Mouse (Mus musculus) fat pad, adult 2 months (tissue): ENCODE results near the gene Fbxl5.

ENCODE experiments used
- DNase-seq: peaks from one replicate; pipeline ENCODE4 v3.0.0-alpha.2; 2011; ENCODE audit warnings: low read depth, low spot score; ENCODE audit errors: extremely low read depth

Gene Fbxl5

DNA sequence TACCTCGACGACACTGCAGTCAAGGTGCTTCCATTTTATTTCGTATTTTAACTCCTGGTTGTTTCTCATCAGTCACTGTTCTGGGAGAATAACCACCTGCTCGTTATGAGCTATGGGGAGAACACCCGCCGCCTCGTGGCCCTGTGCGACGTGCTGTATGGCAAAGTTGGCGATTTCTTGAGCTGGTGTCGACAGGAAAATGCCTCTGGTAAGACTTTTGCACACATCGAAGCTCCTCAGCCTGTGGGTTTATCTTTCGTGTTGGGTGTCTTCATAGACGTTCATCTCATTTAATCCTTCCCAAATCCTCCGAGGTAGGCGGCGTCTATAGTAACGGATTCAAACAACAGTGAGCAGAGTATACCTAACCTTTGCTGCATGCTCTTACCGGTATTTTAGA is at the start of gene Fbxl5:
Gene Fbxl5, minus strand, starts transcription at position 101 of the 400 bp plus-strand sequence.
- DNase-seq, result no peak

- DNase-seq, result no peak
These were observed 47.5 kb upstream of the Fbxl5 start for GRCm38 (mm10) chr5:43868711-43869600.

GRCm38 (mm10) chr5:43868253-43868652 is 46.8 kb upstream of the Fbxl5 start, which contains the start of gene Cd38:
Gene Cd38 (plus strand): TSS chr5:43868553.
- no peak for DNase-seq

DNA sequence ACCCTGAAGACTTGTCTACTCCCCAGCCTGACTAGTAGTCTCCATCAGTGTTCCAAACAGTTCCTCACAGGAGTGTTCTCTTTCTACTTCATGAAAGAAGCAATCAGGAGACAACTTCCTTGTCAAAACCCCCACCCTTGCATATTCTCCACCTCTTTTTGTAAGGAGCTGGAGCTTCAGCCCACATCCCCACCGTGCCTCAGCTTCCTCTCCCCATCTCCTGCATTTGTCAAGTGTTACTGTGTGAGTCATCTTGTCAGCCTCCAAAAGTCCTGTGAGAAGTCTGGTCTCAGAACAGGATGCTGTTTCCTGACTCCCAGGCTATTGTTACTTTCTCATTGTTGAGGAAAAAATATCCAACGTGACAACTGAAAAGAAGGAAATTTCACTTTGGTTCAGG is 43.9 kb upstream of the Fbxl5 start:
- DNase-seq, result no peak

- DNase-seq, result no peak
These were observed 42.2 kb upstream of the Fbxl5 start for GRCm38 (mm10) chr5:43863642-43864041.

GRCm38 (mm10) chr5:43860670-43861431 is 39.4 kb upstream of the Fbxl5 start:
- no peak for DNase-seq

DNA sequence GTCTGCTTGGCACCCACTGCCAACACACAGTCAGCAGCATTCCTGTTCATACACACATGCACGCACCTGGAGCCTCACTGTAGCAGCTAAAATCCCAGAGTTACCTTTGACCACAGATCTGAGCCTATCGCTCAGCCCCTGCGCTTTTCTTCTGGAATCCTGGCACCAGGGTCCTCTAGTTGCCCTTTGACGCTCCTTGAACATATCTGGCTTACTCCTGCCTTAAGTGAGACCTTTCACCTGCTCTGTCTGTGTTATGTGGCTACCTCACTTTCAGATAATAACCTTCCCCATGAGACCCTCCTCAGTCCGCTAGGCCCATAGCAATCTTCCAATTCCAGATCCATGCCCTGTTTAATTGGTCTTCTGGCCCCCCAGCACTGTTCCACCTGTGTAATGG is 38.7 kb upstream of the Fbxl5 start:
- no peak for DNase-seq

GRCm38 (mm10) chr5:43859663-43860062 is 38.2 kb upstream of the Fbxl5 start:
- DNase-seq, result no peak

DNA sequence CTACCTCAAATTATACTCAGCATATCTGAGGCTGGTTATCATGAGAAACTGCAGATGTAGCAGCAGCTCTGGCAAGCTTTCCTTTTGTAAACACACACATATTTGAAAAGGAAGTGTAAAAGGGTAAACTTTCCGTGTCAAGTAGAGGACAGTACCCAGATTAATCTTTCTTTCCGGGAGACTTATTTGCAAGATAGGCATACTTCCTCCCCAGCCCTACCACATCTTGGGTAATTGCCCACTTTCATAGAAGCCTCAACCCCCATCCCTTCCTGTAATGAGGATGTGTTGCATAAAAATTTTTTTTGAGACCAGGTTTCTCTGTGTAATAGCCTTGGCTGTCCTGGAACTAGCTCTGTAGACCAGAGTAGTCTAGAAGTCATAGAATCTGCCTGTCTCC is 34.3 kb upstream of the Fbxl5 start:
- DNase-seq, result no peak

- DNase-seq, result no peak
These were observed 32.5 kb upstream of the Fbxl5 start for GRCm38 (mm10) chr5:43853868-43854488.

DNA sequence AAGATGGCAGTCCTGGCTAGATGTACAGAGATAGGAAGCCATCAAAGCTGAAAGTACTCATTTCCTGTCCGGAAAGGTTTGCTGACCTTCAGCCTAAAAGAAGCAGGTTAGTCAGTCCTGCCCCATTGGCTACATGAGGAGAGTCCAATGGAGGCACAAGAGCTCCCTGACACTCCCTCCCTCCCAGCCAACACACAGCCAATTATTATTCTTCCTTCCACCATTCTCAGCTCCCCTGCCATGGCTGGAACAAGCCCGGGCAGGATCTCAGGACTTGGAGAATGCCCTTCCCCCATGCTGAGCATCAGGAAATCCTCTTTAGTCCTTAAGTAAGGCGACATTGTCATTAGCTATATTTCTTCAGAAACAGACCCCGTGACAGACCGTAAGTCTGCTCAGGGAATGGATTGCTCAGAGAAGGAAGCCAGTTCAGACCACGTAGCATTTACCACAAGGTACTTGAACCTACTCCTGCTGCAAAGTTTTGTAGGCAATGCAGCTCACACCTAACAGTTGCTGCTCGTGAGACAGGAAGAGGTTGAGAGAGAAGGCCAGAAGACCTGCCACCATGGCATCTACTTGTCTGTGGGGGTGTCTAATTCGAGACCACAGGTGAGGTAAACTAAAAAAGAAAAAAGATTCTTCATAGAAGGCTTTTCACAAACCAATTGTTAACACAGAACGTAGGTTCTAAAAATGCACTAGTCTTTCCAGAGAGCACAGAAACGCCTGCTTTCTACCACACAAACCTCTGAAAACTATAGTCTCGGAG is 31.8 kb upstream of the Fbxl5 start:
- no peak for DNase-seq

GRCm38 (mm10) chr5:43848275-43848674 is 26.8 kb upstream of the Fbxl5 start:
- DNase-seq, result no peak

DNA sequence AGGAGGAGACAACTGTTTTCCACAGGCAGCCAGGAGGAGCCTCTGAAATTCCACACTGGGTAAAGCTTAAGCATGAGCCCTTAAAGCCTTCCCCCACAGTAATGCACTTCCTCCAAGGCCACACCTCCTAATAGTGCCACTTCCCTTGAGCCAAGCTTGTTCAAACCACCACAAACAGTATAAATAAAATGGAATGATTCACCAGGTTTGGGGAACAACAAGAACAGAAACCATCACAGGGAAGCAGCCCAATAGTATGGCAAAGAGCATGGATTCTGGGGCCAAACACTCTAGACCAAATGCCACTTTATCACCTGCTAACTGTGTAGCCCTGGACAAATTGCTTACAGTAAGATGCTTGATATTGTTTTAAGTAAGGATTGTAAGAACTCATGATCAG is 26.1 kb upstream of the Fbxl5 start:
- no peak for DNase-seq

DNA sequence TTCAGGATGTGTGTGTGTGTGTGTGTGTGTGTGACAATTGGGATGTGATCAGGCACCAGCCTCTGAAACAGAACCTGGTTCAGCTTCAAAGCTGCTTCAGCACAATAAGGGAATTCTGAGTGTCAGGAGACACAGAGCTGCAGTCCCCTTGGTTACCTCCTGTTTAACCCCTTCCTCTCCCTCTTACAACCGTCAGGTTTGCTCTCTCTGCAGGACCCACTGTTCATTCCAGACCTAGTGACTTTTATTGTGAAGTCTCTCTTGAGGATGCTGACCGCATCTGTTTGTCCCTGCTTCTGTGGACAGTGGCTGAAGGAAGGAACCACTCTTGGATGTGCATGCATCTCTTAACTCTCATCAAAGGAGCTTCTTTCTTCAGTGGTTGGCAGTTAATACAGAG is 24.8 kb upstream of the Fbxl5 start:
- no peak for DNase-seq

DNA sequence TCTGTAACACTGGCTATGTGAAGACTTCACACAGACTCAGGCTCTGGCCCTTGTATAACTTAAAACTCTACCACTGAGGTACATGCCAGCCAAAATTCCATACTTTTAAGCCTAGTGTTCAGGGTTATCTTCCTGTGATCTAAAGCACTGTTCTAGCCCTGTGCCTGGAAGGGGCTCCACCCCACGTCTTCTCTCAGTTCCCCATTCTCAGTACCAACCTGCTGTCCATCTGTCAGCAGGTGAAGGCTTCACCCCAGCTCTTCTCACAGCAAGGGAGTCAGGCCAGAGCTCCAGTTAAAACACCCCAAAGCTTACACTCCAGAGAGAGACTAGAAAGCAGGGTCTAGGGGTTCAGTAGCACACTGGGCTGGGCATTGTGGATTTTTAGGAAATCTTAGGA is 24.2 kb upstream of the Fbxl5 start:
- no peak for DNase-seq

GRCm38 (mm10) chr5:43845083-43845482 is 23.6 kb upstream of the Fbxl5 start:
- DNase-seq, result no peak

- DNase-seq, result no peak
These were observed 21.2 kb upstream of the Fbxl5 start for GRCm38 (mm10) chr5:43842576-43843155.

- no peak for DNase-seq
These were observed 20.5 kb upstream of the Fbxl5 start for GRCm38 (mm10) chr5:43842011-43842285.

GRCm38 (mm10) chr5:43841144-43842010 is 19.9 kb upstream of the Fbxl5 start:
- DNase-seq, result no peak

- no peak for DNase-seq
These were observed 15.9 kb upstream of the Fbxl5 start for GRCm38 (mm10) chr5:43837372-43837771.
